Mouse (Mus musculus) limb, embryonic 11.5 days (tissue): ENCODE data around the gene Spats2. TPM values are rescaled to one million over a fixed set of nuclear protein-coding genes. Genes with fewer than 3 reads are reported as not detected.

Source experiments
- ATAC-seq: fragments of 200-750 bp; cut with Nextera tagmentation; 2 replicates; pipeline ENCODE4 v1.8.0; 2017; ENCODE audit warnings: low read depth; ENCODE audit not compliant: insufficient number of reproducible peaks, low FRiP score, low TSS enrichment
- DNase-seq: peaks from one replicate; pipeline ENCODE4 v3.0.0-alpha.2; 2015; ENCODE audit warnings: low spot score
- H3K27ac ChIP-seq: fragments of 300-500 bp; sonication (generic); replicated peaks from 2 replicates; pipeline ENCODE4 v1.5.1; 2014; ENCODE audit warnings: low read depth, mild to moderate bottlenecking, low read length
- H3K27me3 ChIP-seq: fragments of 300-500 bp; sonication (generic); 2 replicates; pipeline ENCODE4 v1.6.1; 2014; ENCODE audit warnings: mild to moderate bottlenecking, low read length, mixed read lengths; ENCODE audit not compliant: control insufficient read depth, insufficient read depth
- H3K36me3 ChIP-seq: fragments of 300-500 bp; sonication (generic); 2 replicates; pipeline ENCODE4 v1.6.1; 2014; ENCODE audit warnings: mild to moderate bottlenecking, low read length, moderate library complexity, mixed read lengths; ENCODE audit not compliant: control insufficient read depth, insufficient read depth
- H3K4me1 ChIP-seq: fragments of 300-500 bp; sonication (generic); 2 replicates; pipeline ENCODE4 v1.6.1; 2014; ENCODE audit warnings: low read length, mixed read lengths; ENCODE audit not compliant: control insufficient read depth, insufficient read depth
- H3K4me2 ChIP-seq: fragments of 300-500 bp; sonication (generic); 2 replicates; pipeline ENCODE4 v1.6.1; 2014; ENCODE audit warnings: low read depth, mild to moderate bottlenecking, moderate library complexity; ENCODE audit not compliant: severe bottlenecking
- H3K4me3 ChIP-seq: fragments of 300-500 bp; sonication (generic); 2 replicates; pipeline ENCODE4 v1.5.1; 2014; ENCODE audit warnings: low read depth, low read length
- H3K9ac ChIP-seq: fragments of 300-500 bp; sonication (generic); 2 replicates; pipeline ENCODE4 v1.6.1; 2014; ENCODE audit warnings: mild to moderate bottlenecking, low read length
- H3K9me3 ChIP-seq: fragments of 300-500 bp; sonication (generic); 2 replicates; pipeline ENCODE4 v1.6.1; 2016; ENCODE audit warnings: low read length; ENCODE audit not compliant: control insufficient read depth
- WGBS: fragments of 180-500 bp; shearing (Covaris S2); extraction: QIAGEN DNeasy Blood & Tissue Kit; methylation state at CpG from one replicate; pipeline ENCODE4 v1.1.7; 2014; 5-methylcytosine and 5-hydroxymethylcytosine counted together
- polyA plus RNA-seq: library from polyadenylated mRNA; unstranded; fragments of >200 nt; fragmentation: Nextera tagmentation; extraction: Ambion mirVana; gene quantifications from 2 replicates; pipeline ENCODE4 v1.2.1, GENCODE M21; 2014

Spats2 gene
- polyA plus RNA-seq, 1 experiment from 2014 or later: 70.1 TPM

GRCm38 (mm10) chr15:99084618-99085017 is 41.1 kb upstream of the Spats2 start:
- H3K9me3 ChIP-seq: no peaks in the 10 kb centered on the region
- ATAC-seq (no peak), DNase-seq (no peak)
- no peak overlapping the region for H3K27ac ChIP-seq
- no peak overlapping the region for H3K9ac ChIP-seq
- H3K36me3 ChIP-seq: peaks cover 15% of the 10 kb centered on the region
- H3K27me3 ChIP-seq: peaks cover 55% of the 10 kb centered on the region
- peaks cover 4% of the 10 kb centered on the region; the same call in 1 of the 2 replicates for H3K4me1 ChIP-seq
- 4% methylated on average over 19 of the region's 19 CpGs for WGBS
- no peak overlapping the region for H3K4me3 ChIP-seq
- peak overlapping the region; percentile 3; the same call in 1 of the 2 replicates for H3K4me2 ChIP-seq

- WGBS: 57% methylated on average over 4 of the region's 4 CpGs
- Histone ChIP-seq H3K4me2 (no peak overlapping the region), H3K4me1 (peaks cover 4% of the 10 kb centered on the region; the same call in 1 of the 2 replicates), H3K27ac (no peak overlapping the region), H3K4me3 (no peak overlapping the region), H3K27me3 (peaks cover 68% of the 10 kb centered on the region), H3K9me3 (no peaks in the 10 kb centered on the region), H3K36me3 (peaks cover 15% of the 10 kb centered on the region), H3K9ac (no peak overlapping the region)
- DNase-seq (no peak), ATAC-seq (no peak)
Measured at GRCm38 (mm10) chr15:99085997-99086396, 39.7 kb upstream of the Spats2 start.

DNA sequence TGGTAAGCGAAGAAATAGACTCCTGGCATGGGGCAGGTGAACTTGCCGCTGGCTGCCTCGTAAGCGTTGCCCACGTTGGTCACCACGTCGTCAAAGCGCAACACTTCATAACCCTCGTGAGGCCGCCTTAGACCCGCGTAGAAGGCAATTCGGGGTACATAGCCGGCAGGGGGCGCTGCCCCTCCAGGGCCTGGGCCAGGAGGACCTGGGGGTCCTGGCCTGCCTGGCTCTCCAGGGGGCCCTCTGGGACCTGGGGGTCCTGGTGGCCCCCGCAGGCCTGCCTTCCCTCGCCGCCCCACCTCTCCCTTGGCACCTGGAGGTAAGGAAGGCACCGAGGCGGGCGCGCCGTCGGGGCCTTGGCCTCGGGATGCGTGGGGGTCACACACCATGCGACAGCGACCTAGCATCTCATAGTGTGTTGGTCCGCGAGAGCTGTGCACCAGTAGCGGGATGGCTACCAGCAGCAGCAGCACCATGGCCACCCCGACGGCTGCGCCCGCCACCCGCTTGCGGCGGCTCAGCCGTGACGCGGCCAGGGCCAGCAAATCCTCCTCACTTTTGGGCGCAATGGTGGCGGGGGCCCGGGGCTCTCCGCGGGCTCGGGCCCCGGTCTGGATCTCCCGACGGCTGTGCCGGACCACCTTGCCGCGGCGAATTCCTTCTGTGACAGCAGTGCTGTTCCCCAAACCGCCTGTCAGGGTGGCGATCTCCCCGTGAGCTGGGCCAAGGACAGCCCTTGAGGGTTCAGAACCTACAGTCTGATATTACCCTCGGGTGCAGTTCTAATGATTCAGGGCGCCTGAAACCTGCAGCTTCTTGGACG is 38.3 kb upstream of the Spats2 start, which contains the start of gene C1ql4:
Gene C1ql4, minus strand, starts transcription at position 565 of the 823 bp plus-strand sequence.
- 6% methylated on average over 60 of the region's 60 CpGs for WGBS
- H3K36me3 ChIP-seq: peaks cover 3% of the 10 kb centered on the region; the same call in 1 of the 2 replicates
- H3K4me3 ChIP-seq: peak within 1 kb of the TSS; percentile 5; the same call in 1 of the 2 replicates
- peak within 1 kb of the TSS; percentile 24 for H3K4me2 ChIP-seq
- no peaks in the 10 kb centered on the region for H3K9me3 ChIP-seq
- no peak within 1 kb of the TSS for H3K27ac ChIP-seq
- H3K9ac ChIP-seq: no peak within 1 kb of the TSS
- ATAC-seq (0 out of 2 replicates have a peak, but pooled peaks have one; percentile 5), DNase-seq (peak; percentile 60)
- peaks cover 82% of the 10 kb centered on the region for H3K27me3 ChIP-seq
- H3K4me1 ChIP-seq: peaks cover 4% of the 10 kb centered on the region; the same call in 1 of the 2 replicates

- Histone ChIP-seq H3K27me3 (peaks cover 90% of the 10 kb centered on the region), H3K27ac (no peak overlapping the region), H3K4me3 (peak overlapping the region; percentile 5; the same call in 1 of the 2 replicates), H3K4me1 (peaks cover 6% of the 10 kb centered on the region), H3K9me3 (no peaks in the 10 kb centered on the region), H3K9ac (no peak overlapping the region), H3K4me2 (peak overlapping the region; percentile 24), H3K36me3 (0 out of 2 replicates have a peak, but pooled peaks cover 2% of the 10 kb centered on the region)
- under 1% methylated on average over 25 of the region's 27 CpGs for WGBS
- DNase-seq (peak; percentile 91), ATAC-seq (no peak)
Measured at GRCm38 (mm10) chr15:99088292-99088691, 37.4 kb upstream of the Spats2 start.

DNA sequence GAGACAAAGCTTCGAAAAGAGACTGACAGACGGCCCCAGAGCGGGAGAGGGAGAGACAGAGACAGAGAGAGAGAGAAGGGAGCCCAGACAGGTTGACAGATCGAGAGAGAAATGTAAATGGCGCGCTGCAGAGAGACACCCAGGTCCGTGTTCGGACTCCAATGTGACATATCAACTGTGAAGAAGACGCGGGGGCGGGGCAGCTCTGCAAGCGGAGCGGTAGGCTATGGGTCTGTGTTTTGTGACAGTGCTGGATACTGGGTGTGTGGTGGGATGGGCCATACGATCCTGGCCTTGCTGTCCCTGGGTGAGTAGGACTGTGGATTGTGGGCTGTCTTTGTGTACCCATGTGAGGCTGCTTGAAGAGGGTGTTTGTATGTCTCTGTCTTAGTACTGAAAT is 36.6 kb upstream of the Spats2 start:
- Histone ChIP-seq H3K4me3 (no peak overlapping the region), H3K4me2 (no peak overlapping the region; the same call in 1 of the 2 replicates)

GRCm38 (mm10) chr15:99092870-99093269 is 32.8 kb upstream of the Spats2 start, which contains the start of gene Dnajc22:
TSS of gene Dnajc22 (plus strand) at chr15:99093170.
- no peak for DNase-seq
- peak within 1 kb of the TSS; percentile 33 for H3K4me3 ChIP-seq
- no peaks in the 10 kb centered on the region for H3K9me3 ChIP-seq
- 10% methylated on average over 8 of the region's 8 CpGs for WGBS
- H3K4me2 ChIP-seq: peak within 1 kb of the TSS; percentile 75
- no peak within 1 kb of the TSS for H3K27ac ChIP-seq
- peaks cover 98% of the 10 kb centered on the region for H3K27me3 ChIP-seq
- H3K9ac ChIP-seq: peak within 1 kb of the TSS; percentile 45; the same call in 1 of the 2 replicates
- H3K4me1 ChIP-seq: peaks cover 25% of the 10 kb centered on the region
- ATAC-seq: no peak
- H3K36me3 ChIP-seq: no peaks in the 10 kb centered on the region

More for the DNA sequence above, 36.6 kb upstream of the Spats2 start:
- ATAC-seq: no peak
- Histone ChIP-seq H3K36me3 (no peaks in the 10 kb centered on the region), H3K9me3 (no peaks in the 10 kb centered on the region), H3K4me1 (peaks cover 9% of the 10 kb centered on the region), H3K27me3 (peaks cover 94% of the 10 kb centered on the region), H3K27ac (no peak overlapping the region), H3K9ac (no peak overlapping the region)
- 7% methylated on average over 14 of the region's 14 CpGs for WGBS
- no peak for DNase-seq

DNA sequence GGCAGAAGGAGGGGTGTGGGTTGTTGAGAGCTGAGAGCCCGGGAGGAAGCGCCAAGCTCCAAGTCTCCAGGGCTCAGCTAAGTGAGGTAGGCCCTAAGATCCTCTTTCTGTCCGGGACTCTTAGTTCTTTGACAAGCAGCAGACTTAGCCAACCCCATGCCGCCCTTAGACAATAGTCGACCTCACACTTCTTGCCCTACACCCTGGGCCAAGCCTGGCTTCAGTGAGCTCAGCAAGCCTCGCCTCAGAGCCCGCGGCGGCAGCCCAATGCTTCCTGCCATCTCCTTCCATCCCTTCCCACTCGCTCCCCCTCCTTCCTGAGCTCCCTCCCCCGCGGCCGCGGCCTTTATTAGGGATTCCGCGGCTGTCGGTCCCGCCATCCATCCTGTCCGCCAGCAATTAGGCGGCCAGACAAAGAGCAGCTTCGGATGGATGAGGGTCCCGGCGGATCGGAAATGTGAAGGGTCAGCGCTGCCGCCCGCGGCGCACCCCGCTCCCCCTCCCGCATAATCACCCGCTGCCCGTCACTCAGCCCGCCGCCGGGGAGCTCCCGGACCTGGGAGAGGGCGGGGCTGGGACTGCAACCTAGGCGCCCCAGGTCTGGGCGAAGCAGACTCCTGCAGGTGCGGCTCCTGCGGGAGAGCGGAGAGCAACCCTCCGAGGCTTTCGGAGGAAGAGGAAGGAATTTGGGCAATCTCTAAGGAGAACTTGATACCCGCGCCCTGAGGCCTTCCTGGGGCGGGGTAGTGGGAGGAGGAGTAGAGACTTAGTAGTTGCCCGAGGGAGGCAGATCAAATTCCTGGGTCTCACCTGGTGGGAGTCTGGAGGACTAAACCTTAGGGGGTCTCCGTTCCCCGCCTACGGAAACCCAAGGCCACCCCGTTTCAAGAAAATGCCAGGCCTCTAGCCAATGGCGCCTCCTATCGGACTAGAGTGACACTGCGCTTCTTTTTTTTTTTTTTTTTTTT is 32.1 kb upstream of the Spats2 start:
- H3K36me3 ChIP-seq: no peaks in the 10 kb centered on the region
- H3K9me3 ChIP-seq: no peaks in the 10 kb centered on the region
- under 1% methylated on average over 56 of the region's 56 CpGs for WGBS
- peaks cover 30% of the 10 kb centered on the region for H3K4me1 ChIP-seq
- peaks cover 98% of the 10 kb centered on the region for H3K27me3 ChIP-seq
- DNase-seq (peak; percentile 68), ATAC-seq (0 out of 2 replicates have a peak, but pooled peaks have one; percentile 45)
- peak overlapping the region; percentile 75 for H3K4me2 ChIP-seq
- H3K4me3 ChIP-seq: peak overlapping the region; percentile 33
- H3K9ac ChIP-seq: peak overlapping the region; percentile 45; the same call in 1 of the 2 replicates
- no peak overlapping the region for H3K27ac ChIP-seq
